Mouse (Mus musculus): ENCODE results near the gene Slc7a7. TPM values are rescaled to one million over a fixed set of nuclear protein-coding genes. Genes with fewer than 3 reads are reported as not detected.

Gene Slc7a7
- total RNA-seq, 2 experiments from 2014 or later: 1.9 to 2.1 TPM

DNA sequence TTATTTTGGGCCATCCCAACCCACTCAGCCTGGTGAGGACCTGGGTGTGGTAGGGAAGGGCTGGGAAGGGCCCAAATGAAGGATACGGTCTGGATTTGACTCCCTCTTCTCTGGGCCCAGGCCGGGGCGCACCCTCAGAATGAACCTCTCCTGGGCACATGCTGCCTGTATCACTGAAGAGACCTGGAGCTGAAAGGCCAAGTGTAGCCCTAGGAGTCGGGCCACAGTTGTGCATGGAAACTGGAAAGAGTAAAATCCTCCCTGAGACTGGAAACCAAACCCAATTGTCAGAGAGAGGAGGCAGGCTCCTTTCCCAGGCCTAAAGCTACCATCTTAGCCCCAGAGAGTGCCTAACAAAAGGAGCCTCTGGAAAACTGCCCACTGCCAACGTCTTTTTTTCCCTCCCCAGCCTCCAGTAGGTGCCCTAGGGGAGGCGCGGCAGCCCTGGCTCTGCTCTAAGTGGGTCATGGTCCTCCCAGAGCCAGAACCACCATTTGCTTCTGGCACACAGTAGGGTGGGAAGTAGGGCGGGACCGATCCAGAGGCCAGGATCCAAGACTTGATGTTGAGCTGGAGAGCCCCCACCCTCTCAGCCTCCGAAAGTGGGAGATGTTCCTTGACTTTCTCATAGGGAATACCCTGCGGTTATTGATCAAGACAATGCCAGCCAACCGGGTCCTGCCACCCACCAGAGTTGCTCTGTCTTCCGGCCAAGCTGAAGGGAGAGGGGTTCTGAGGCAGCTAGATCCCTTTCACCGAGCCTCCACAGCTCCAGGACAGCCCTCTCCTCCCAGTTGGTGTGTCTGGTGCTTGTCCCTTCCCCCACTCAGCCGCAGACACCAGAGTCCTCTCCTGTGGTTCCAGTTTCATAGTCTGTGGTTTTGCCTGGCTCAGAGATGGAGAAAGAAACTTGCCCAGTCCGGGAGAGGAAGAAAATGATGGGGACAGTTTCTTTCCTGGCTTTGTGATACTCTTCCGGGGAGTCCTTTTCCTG, 15.6 kb upstream of the Slc7a7 start:
- no peak for DNase-seq

GRCm38 (mm10) chr14:54432078-54432836, 14.7 kb upstream of the Slc7a7 start:
- DNase-seq: no peak

DNA sequence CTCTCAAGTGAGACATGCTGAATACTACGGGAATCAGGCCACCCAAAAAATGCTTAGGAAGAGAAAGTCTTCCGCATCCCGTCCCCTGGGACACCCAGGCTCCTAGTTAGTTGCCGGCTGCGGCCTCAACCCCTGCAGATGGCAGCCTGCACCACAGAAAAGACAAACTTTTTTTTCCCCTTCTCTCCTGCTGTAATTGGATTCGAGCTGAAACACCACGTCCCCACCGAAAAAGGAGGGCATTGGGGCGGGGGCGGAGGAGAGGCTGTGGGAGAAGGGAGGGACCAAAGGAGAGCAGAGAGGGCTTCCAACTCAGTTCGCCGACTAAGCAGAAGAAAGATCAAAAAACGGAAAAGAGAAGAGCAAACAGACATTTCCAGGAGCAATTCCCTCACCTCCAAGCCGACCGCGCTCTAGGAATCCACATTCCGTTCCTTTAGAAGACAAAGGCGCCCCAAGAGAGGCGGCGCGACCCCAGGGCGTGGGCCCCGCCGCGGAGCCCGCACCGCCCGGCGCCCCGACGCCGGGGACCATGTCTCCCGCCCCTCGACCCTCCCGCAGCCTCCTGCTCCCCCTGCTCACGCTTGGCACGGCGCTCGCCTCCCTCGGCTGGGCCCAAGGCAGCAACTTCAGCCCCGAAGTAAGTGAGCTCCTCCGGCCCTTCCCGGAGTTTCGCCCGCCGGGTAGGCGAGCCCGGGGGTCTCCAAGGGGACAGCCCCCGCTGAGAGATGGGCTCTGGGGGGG, 13.9 kb upstream of the Slc7a7 start, which contains the start of gene Mmp14:
Gene Mmp14 (plus strand): TSS at position 279 of the 744 bp plus-strand sequence.
- DNase-seq: peak; percentile 78

DNA sequence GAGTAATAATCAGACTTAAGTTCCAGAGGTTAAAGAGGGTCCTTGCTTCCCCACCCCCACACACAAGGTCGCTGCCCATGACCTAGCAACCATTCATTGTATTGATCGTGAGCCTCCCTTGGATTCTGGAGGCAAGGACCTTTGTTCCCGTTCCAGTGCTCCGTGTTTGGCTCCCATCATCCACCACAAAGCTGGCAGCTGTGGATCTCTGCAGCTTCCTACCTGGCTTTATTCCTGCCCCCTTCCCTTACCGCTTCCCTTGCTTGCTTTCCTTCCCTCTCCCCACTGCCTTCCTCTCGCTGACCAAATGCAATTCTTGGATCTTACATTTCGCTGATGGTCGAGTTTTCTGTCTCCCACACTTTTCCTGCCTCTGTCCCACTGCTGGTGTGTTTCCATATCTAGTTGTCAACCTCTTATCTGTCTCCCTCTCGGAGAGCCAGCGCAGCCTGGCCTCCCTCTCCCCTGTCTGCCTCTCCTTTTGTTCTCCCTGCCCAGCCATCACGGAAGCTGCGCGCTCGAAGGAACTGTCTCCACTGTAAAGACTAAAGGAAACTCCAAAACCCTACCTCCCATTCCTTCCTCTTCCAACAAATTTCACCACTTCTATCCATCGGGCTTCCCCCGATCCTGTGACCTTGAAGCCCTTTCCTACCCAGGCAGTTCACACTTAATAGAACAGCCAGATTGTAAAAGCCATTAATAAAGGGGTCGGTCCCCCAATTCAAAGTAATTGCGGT, 13.0 kb upstream of the Slc7a7 start:
- DNase-seq: no peak

GRCm38 (mm10) chr14:54429332-54430093, 11.9 kb upstream of the Slc7a7 start:
- DNase-seq: no peak

DNA sequence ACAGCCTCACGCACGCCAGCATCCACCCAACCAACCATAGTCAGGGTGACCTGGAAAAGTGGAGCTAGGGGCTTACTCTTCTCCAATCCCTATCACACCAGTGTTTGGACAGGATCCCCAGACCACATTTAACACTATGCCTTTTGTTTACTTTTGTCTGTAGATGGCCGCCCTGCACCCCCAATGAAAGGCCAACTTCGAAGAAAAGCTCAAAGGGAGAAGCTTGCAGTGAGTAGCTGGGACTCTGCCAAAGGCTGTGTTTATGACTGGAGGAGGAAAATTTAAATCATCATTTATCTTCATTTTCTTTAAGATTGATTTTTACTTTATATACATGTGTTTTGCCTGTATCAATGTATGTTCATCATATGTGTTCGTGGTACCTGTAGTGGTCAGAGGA, 10.8 kb upstream of the Slc7a7 start:
- DNase-seq: no peak

- no peak for DNase-seq
These were observed 10.1 kb upstream of the Slc7a7 start for GRCm38 (mm10) chr14:54427696-54428095.

DNA sequence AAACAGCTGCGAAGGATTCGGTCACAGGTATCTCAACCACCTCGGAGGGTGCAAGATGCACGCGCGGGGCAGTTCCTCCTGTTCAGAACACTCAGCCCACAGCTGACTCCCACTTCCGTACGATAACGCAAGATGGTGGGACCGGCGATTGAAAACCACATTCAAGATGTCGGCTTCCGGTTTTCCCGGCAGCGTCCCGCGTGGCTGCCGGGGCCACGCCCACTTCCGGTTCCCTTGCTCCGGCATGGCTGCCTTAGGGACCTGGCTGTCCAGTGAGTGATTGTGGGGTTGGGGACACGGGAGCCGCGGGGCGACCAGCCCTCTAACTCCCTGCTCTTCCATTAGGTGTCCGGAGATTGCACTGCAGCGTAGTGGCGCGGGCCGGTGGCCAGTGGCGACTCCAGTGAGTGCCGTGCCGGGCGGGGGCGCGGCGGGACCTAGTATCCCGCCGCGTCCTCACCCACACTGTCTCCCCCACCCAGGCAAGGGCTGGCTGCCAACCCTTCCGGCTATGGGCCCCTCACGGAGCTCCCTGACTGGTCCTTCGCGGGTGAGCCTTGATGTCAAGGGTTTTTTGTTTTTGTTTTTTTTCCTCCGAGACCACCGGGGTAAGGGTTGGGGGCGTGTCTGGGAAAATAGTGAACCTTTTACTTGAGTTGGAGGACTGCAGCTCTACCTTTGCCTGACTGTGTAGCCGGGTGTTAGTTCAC, 9.3 kb upstream of the Slc7a7 start, which contains the start of gene Mrpl52:
Gene Mrpl52 (plus strand): TSS at position 221 of the 710 bp plus-strand sequence.
- DNase-seq: peak; percentile 89

- no peak for DNase-seq
These were observed 8.6 kb upstream of the Slc7a7 start for GRCm38 (mm10) chr14:54426003-54426688.

- DNase-seq: no peak
These were observed 8.0 kb upstream of the Slc7a7 start for GRCm38 (mm10) chr14:54425540-54425939.

DNA sequence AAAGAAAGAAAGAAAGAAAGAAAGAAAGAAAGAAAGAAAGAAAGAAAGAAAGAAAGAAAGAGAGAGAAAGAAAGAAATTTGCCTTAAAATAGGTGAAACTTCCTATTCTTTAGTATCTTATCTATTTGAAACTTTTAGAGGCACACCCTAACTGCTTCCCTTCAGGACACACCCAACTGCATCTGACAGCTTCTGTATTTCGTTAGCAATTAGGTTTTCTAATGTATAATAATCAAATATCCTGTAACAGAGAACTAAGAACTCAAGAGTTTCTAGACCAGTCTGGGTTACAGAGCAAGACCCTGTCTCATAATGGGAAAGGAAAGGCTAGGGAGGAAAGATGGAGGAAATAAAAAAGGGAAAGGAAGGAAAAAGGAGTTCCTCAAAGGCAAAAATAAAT, 7.1 kb upstream of the Slc7a7 start:
- DNase-seq: no peak

DNA sequence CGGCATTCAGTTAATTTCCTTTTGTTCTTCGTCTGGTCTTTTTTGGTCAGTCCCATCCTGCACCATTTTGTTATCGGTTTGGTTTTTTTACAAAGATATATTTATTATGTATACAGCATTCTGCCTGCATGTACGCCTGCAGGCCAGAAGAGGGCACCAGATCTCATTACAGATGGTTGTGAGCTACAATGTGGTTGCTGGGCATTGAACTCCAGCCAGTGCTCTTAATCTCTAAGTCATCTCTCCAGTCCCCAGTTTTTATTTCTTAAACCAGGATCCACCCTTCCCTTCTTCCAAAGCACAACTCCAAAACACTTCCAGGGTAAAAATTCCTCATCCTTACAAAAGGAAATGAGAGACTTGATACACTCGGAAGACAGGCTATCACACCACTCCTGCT, 5.8 kb upstream of the Slc7a7 start:
- no peak for DNase-seq

DNA sequence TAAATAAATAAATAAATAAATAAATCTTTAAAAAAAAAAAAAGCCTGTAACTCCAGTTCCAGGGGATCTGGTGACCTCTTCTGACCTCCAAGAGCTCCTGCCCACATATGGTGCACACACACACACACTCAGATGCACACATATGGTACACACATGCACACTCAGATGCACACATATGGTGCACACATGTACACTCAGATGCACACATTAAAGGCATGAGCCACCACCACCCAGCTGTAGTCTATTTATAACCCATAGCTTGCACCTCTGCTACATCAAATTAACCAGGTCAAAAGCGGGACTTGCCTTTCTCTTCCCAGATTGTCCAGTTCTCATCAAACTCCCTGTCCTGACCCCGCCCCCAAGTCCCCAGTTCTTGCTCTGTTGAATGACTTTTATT, 3.4 kb upstream of the Slc7a7 start:
- no peak for DNase-seq

- no peak for DNase-seq
These were observed 750 bp downstream of the Slc7a7 start for GRCm38 (mm10) chr14:54416830-54417229.

DNA sequence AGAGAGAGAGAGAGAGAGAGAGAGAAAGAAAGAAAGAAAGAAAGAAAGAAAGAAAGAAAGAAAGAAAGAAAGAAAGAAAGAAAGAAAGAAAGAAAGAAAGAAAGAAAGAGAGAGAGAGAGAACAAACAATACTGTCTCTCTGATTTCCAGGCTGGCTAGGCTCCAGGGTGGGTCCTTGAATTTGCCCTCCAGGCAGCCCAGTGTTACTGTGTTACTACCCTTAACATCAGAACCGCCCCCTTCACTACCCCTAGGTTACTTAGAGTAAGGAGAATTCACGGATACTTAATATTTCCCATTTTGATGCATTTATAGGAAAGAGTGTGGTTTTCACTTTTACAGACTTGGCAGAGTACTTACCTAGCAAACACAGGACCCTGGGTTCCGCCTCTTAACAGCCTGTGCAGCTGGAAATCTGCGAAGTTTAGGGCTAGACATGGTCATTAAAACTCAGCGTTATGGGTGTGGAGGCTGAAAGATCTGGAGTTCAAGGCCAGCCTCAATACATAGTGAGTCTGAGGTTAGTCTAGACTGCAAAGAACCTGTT, 1.3 kb downstream of the Slc7a7 start:
- no peak for DNase-seq

DNA sequence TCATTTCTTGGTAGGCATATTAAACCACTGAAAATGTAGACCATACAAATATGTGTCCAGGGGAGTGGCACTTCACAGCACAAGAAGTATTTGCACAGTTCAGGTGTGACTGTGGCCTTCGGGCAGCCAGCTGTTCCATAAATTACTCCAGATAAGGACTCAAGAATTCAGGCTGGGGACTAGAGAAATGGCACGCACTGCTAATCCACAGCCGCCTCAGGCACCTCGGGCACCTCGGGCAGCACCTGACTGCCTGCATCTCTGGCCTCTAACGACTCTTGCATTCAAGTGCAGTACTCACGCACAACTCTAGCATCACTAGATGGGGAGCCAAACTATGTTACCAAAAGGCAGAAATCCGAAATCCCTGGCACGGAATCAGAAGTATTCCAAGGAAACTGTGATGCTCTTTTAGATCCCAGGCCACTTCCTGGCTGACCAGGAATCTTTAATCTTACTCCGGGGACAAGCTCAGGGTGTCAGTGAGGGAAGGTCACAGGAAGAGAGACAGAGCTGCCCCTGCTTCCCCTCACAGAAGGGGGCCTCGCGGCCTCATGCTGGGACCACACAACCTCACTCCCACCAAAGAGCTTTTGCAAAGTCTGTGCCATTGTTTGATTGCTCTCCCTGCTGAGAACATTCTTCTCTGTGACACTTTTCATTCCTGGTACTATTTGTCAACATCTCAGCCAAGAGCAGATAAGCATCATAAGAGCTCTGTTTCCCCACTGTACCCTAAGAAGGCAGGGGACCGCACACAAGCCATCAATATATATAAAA, 2.1 kb downstream of the Slc7a7 start:
- DNase-seq: no peak

- peak; percentile 50 for DNase-seq
These were observed 3.5 kb downstream of the Slc7a7 start for GRCm38 (mm10) chr14:54413877-54414700.
